Mouse (Mus musculus): ENCODE measurements at regions not wholly inside any gene's neighbourhood (a gene's known extent, or its start where the extent isn't known, plus 50 kb on each side); places are given as distances from the start of the nearest gene placed in this dataset.

DNA sequence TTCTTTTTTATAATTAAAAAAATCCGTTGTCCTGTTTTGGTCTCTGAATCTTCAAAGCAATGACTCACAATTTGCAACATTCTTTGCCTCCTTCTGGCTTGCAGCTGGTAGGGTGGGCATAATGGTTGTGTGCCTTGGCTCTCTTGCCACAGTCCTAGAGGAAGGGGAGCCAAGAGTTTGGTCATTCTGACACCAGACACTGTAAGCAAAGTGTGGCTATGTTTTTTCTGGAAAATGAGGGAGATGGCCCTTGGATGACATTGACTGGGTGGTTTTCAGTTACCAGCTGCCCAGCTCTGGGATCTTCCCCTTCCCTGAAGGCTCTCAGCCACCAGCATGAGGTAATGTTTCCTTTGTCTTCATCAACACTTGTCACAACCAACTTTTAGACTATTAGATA lies 833.2 kb downstream of the Efnb2 start:
- Histone ChIP-seq H3K9ac (no peak overlapping the region), H3K27me3 (ENCODE audit: control insufficient read depth, insufficient read depth, low read length) (no peaks in the 10 kb centered on the region), H3K4me1 (replicated peaks; ENCODE audit: control insufficient read depth, insufficient read depth, low read length) (no peaks in the 10 kb centered on the region), H3K4me2 (replicated peaks) (no peak overlapping the region), H3K36me3 (replicated peaks; ENCODE audit: control insufficient read depth, insufficient read depth) (no peaks in the 10 kb centered on the region), H3K4me3 (replicated peaks; ENCODE audit: low read length) (no peak overlapping the region), H3K9me3 (ENCODE audit: control insufficient read depth, low read length) (no peaks in the 10 kb centered on the region), H3K27ac (no peak overlapping the region)
- 83% methylated on average over 1 of the region's 1 CpGs for whole genome bisulfite sequencing
- ATAC-seq (ENCODE audit: low FRiP score), result no peak
- no peak for DNase-seq (ENCODE audit: low spot score)

DNA sequence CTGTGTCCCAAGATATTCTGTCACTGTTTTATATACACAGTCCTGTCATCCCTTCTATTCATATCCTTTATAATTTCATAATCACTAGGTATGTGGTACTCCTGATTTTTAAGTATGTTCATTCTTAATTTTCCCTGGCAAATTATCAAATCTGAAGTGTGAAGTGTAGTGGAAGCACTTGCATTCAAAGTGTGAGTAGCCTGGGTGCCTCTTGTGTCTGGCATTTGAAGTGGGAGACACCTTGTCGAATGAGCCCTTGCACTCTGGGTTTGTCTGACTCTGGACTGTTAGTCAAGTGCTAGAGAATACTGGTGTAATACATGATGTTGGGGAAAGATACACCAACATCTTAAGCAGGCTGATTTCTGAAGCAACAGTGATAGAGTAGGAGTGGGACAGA lies 852.6 kb downstream of the Efnb2 start:
- Histone ChIP-seq H3K27me3 (ENCODE audit: control insufficient read depth, insufficient read depth, low read length) (no peaks in the 10 kb centered on the region), H3K9ac (no peak overlapping the region), H3K4me3 (replicated peaks; ENCODE audit: low read length) (no peak overlapping the region), H3K27ac (no peak overlapping the region), H3K4me1 (replicated peaks; ENCODE audit: control insufficient read depth, insufficient read depth, low read length) (no peaks in the 10 kb centered on the region), H3K4me2 (replicated peaks) (no peak overlapping the region), H3K36me3 (replicated peaks; ENCODE audit: control insufficient read depth, insufficient read depth) (no peaks in the 10 kb centered on the region), H3K9me3 (ENCODE audit: control insufficient read depth, low read length) (no peaks in the 10 kb centered on the region)
- WGBS, result 89% methylated on average over 1 of the region's 1 CpGs
- ATAC-seq (ENCODE audit: low FRiP score) (no peak), DNase-seq (ENCODE audit: low spot score) (no peak)

DNA sequence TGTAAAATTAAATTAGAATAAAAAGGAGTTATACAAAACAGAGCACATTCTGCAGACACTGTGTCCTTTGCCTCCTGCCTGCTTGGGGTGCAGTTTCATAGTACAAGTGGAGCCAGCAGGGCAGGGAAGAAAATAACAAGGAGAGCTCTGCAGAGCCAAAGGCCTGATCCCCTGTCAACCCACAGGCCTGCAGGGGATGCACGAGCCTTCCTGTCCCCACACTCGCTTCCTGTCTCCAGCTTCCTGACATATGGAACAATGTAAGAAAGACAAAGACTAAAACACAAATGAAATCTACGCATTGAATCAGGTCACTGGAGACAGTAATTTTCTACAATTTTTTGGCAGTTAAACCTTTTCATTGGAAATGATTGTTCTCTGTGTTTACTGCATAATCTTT lies 861.8 kb downstream of the Efnb2 start:
- ATAC-seq (ENCODE audit: low FRiP score), result no peak
- Histone ChIP-seq H3K27ac (no peak overlapping the region), H3K36me3 (replicated peaks; ENCODE audit: control insufficient read depth, insufficient read depth) (no peaks in the 10 kb centered on the region), H3K4me1 (replicated peaks; ENCODE audit: control insufficient read depth, insufficient read depth, low read length) (no peaks in the 10 kb centered on the region), H3K4me2 (replicated peaks) (no peak overlapping the region), H3K9ac (no peak overlapping the region), H3K27me3 (ENCODE audit: control insufficient read depth, insufficient read depth, low read length) (no peaks in the 10 kb centered on the region), H3K9me3 (ENCODE audit: control insufficient read depth, low read length) (no peaks in the 10 kb centered on the region), H3K4me3 (replicated peaks; ENCODE audit: low read length) (no peak overlapping the region)
- 69% methylated on average over 3 of the region's 3 CpGs for WGBS
- peak; percentile 16 for DNase-seq (ENCODE audit: low spot score)

DNA sequence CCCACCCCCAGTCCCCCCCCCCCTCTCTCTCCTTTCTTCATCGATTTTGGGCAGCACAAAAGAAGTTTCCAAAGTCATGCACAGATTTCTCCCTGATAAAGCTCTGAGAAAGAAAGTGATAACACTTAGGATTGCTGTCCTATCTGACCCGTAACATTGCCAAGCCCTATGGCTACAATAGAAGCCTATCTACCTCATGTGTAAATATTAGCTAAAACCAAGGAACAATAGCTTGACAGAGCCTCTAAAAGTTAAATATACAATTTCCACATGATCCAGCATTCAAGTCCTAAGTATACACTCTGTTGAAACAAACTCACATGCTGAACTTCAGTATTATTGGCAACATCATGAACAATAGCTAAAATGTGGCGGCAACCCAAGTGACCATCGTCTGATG lies 864.9 kb downstream of the Efnb2 start:
- no peaks in the 10 kb centered on the region for H3K27me3 ChIP-seq (ENCODE audit: control insufficient read depth, insufficient read depth, low read length)
- no peak overlapping the region for H3K4me3 ChIP-seq (replicated peaks; ENCODE audit: low read length)
- no peak overlapping the region for H3K9ac ChIP-seq
- no peak for ATAC-seq (ENCODE audit: low FRiP score)
- H3K4me1 ChIP-seq (replicated peaks; ENCODE audit: control insufficient read depth, insufficient read depth, low read length), result no peaks in the 10 kb centered on the region
- H3K4me2 ChIP-seq (replicated peaks), result no peak overlapping the region
- H3K27ac ChIP-seq, result no peak overlapping the region
- no peaks in the 10 kb centered on the region for H3K36me3 ChIP-seq (replicated peaks; ENCODE audit: control insufficient read depth, insufficient read depth)
- no peaks in the 10 kb centered on the region for H3K9me3 ChIP-seq (ENCODE audit: control insufficient read depth, low read length)
- WGBS, result 93% methylated on average over 4 of the region's 4 CpGs
- no peak for DNase-seq (ENCODE audit: low spot score)

DNA sequence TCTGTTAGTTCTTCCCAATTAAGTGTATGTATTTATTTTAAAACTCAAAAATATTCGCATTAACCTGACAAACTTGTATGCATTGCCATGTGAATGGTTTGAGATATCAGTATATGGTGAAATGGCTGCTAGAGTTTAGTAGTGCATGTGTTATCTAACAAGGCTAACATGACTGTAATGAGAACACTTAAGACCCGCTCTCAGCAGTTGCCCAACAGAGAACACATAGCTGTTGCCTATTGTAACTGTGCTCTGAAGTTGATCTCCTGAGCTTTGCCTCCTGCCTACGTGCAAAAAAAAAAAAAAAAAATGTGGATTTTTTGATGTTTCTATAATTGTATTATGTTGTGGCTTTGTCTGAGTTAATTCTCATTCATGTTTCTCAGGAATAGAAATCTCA lies 897.2 kb downstream of the Efnb2 start:
- Histone ChIP-seq H3K27me3 (ENCODE audit: control insufficient read depth, insufficient read depth, low read length) (no peaks in the 10 kb centered on the region), H3K9me3 (ENCODE audit: control insufficient read depth, low read length) (no peaks in the 10 kb centered on the region), H3K27ac (no peak overlapping the region), H3K36me3 (replicated peaks; ENCODE audit: control insufficient read depth, insufficient read depth) (no peaks in the 10 kb centered on the region), H3K4me3 (replicated peaks; ENCODE audit: low read length) (no peak overlapping the region), H3K4me2 (replicated peaks) (no peak overlapping the region), H3K4me1 (replicated peaks; ENCODE audit: control insufficient read depth, insufficient read depth, low read length) (no peaks in the 10 kb centered on the region), H3K9ac (no peak overlapping the region)
- 69% methylated on average over 3 of the region's 3 CpGs for WGBS
- DNase-seq (ENCODE audit: low spot score), result no peak
- no peak for ATAC-seq (ENCODE audit: low FRiP score)

DNA sequence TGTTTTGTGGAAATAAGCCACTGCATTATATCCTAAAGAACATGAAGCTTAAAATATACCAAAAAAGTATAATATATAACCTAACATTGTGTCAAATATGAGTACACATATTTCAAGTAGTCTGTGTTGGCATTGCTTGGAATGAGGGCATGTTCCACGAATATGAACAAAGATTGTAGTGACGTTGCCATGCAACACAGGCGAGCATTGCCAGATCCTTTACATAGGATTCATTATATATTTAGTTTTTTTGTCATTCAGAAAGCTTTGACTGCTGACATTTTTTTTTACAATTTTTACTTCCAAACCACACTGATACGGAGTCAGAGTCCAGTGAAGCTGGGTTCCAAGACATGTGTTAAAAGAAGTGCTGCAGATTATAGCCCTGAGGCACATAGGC lies 900.1 kb downstream of the Efnb2 start:
- WGBS, result 72% methylated on average over 4 of the region's 4 CpGs
- ATAC-seq (ENCODE audit: low FRiP score) (no peak), DNase-seq (ENCODE audit: low spot score) (no peak)
- H3K36me3 ChIP-seq (replicated peaks; ENCODE audit: control insufficient read depth, insufficient read depth), result no peaks in the 10 kb centered on the region
- H3K4me1 ChIP-seq (replicated peaks; ENCODE audit: control insufficient read depth, insufficient read depth, low read length), result no peaks in the 10 kb centered on the region
- no peaks in the 10 kb centered on the region for H3K27me3 ChIP-seq (ENCODE audit: control insufficient read depth, insufficient read depth, low read length)
- no peak overlapping the region for H3K4me2 ChIP-seq (replicated peaks)
- no peak overlapping the region for H3K9ac ChIP-seq
- no peak overlapping the region for H3K27ac ChIP-seq
- H3K4me3 ChIP-seq (replicated peaks; ENCODE audit: low read length), result no peak overlapping the region
- no peaks in the 10 kb centered on the region for H3K9me3 ChIP-seq (ENCODE audit: control insufficient read depth, low read length)

DNA sequence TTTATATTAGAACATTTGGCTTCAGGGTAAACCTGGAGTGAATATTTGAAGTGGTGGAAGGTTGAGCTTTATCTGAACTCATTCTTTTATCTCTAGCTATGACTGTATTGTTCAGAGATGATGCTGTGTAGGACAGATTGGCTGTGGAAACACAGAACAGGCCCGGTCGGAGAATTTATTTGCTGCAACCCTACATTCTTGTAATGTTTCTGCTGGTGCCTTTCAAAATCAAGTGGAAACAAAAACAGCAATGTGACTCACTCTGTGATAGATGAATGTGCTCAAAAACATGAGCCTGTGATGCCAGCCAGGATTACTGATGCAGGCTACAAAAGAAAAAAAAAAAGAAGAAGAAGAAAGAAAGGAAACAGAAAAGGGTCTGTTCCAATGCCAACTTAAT lies 928.3 kb downstream of the Efnb2 start:
- 72% methylated on average over 2 of the region's 2 CpGs for WGBS
- Histone ChIP-seq H3K4me2 (replicated peaks) (no peak overlapping the region), H3K27me3 (ENCODE audit: control insufficient read depth, insufficient read depth, low read length) (no peaks in the 10 kb centered on the region), H3K9me3 (ENCODE audit: control insufficient read depth, low read length) (no peaks in the 10 kb centered on the region), H3K4me1 (replicated peaks; ENCODE audit: control insufficient read depth, insufficient read depth, low read length) (no peaks in the 10 kb centered on the region), H3K9ac (no peak overlapping the region), H3K27ac (no peak overlapping the region), H3K4me3 (replicated peaks; ENCODE audit: low read length) (no peak overlapping the region), H3K36me3 (replicated peaks; ENCODE audit: control insufficient read depth, insufficient read depth) (no peaks in the 10 kb centered on the region)
- ATAC-seq (ENCODE audit: low FRiP score) (no peak), DNase-seq (ENCODE audit: low spot score) (no peak)

DNA sequence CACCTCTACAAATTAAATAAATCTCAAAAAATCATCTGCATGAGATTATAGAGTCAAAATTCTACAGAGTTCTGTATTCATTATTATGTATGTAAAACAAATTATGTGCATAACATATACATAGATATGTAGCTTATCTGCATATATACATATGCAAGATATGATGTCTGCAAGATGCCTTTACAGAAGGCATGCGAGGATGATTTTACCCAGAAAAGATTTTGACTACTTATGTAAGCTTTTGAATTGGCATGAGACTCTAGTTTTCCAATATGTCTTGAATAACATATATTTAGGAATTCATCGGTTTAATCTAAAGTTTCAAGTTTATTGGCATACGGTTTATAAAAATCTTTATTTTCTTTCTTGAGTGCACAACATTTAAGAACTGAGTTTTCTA lies 939.2 kb downstream of the Efnb2 start:
- Histone ChIP-seq H3K4me2 (replicated peaks) (no peak overlapping the region), H3K4me3 (replicated peaks; ENCODE audit: low read length) (no peak overlapping the region), H3K27ac (no peak overlapping the region), H3K9ac (no peak overlapping the region), H3K27me3 (ENCODE audit: control insufficient read depth, insufficient read depth, low read length) (no peaks in the 10 kb centered on the region), H3K36me3 (replicated peaks; ENCODE audit: control insufficient read depth, insufficient read depth) (no peaks in the 10 kb centered on the region), H3K4me1 (replicated peaks; ENCODE audit: control insufficient read depth, insufficient read depth, low read length) (no peaks in the 10 kb centered on the region), H3K9me3 (ENCODE audit: control insufficient read depth, low read length) (no peaks in the 10 kb centered on the region)
- DNase-seq (ENCODE audit: low spot score) (no peak), ATAC-seq (ENCODE audit: low FRiP score) (no peak)
- WGBS, result 93% methylated on average over 3 of the region's 3 CpGs

DNA sequence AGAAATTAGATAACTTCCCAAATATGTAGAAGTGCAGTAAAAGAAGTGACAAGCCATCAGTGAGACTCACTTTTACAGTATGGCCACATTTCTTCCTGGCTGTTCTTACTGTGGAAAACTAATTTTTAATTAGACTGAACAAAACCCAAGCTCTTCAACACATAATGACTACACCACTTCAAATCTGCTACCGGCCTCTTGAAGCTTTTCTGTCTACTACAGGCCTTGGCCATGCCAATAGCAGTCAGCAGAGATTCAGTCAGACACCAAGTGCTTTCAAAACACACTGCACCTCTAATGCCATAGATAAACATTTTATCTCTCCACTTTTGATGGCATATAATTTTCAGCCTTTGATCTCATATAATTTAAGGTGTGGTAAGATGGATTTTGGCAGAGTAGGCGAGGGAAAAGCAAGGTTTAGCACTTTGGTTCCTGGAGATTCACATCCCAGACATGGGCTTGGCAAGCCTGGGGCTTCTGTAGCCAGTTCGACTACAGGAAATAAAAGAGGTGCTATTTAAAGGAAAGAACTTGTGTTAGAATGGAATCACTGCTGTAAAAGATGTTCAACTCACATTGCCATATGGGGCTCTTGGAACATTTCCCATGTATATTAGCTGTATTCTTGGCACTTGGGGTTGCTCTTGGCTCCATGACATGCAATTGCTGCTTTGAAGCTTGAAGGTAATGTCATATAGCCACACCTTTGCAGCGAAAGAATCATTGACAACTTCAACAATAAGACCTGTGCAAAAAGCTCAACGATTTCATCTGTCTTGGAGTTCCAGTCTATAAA lies 941.9 kb downstream of the Efnb2 start:
- WGBS, result 88% methylated on average over 5 of the region's 5 CpGs

DNA sequence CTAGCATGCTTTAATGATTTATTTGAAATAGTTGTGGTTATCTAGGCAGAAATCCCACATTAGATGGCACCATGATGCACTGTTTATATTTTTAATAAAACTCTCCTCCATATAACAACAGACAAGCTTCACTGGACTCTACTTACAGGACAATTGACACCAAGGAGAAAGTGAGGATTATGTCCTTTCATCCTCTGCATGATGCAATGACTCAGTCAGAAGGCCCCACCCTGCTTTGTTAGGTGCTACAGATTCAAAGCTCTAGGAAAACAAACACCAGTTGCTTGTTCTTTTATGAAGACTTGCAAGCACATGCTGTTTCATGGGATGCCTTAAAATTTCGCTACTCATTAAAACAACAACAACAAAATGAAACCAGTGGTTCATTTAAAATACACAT lies 950.3 kb downstream of the Efnb2 start:
- ATAC-seq (ENCODE audit: low FRiP score) (no peak), DNase-seq (ENCODE audit: low spot score) (no peak)
- no peak overlapping the region for H3K27ac ChIP-seq
- no peaks in the 10 kb centered on the region for H3K27me3 ChIP-seq (ENCODE audit: control insufficient read depth, insufficient read depth, low read length)
- H3K4me3 ChIP-seq (replicated peaks; ENCODE audit: low read length), result no peak overlapping the region
- 71% methylated on average over 1 of the region's 1 CpGs for WGBS
- no peak overlapping the region for H3K4me2 ChIP-seq (replicated peaks)
- H3K9ac ChIP-seq, result no peak overlapping the region
- H3K4me1 ChIP-seq (replicated peaks; ENCODE audit: control insufficient read depth, insufficient read depth, low read length), result no peaks in the 10 kb centered on the region
- no peaks in the 10 kb centered on the region for H3K9me3 ChIP-seq (ENCODE audit: control insufficient read depth, low read length)
- no peaks in the 10 kb centered on the region for H3K36me3 ChIP-seq (replicated peaks; ENCODE audit: control insufficient read depth, insufficient read depth)

More for the DNA sequence above, 941.9 kb downstream of the Efnb2 start:
- H3K9me3 ChIP-seq (ENCODE audit: control insufficient read depth, low read length), result no peaks in the 10 kb centered on the region
- H3K27me3 ChIP-seq (ENCODE audit: control insufficient read depth, insufficient read depth, low read length), result no peaks in the 10 kb centered on the region
- DNase-seq (ENCODE audit: low spot score) (no peak), ATAC-seq (ENCODE audit: low FRiP score) (no peak)
- H3K4me1 ChIP-seq (replicated peaks; ENCODE audit: control insufficient read depth, insufficient read depth, low read length), result no peaks in the 10 kb centered on the region
- H3K4me3 ChIP-seq (replicated peaks; ENCODE audit: low read length), result no peak overlapping the region
- no peak overlapping the region for H3K9ac ChIP-seq
- H3K4me2 ChIP-seq (replicated peaks), result no peak overlapping the region
- no peak overlapping the region for H3K27ac ChIP-seq
- no peaks in the 10 kb centered on the region for H3K36me3 ChIP-seq (replicated peaks; ENCODE audit: control insufficient read depth, insufficient read depth)
